17 mouse cellular contexts compared by ENCODE assay signal in the genomic region with DNA sequence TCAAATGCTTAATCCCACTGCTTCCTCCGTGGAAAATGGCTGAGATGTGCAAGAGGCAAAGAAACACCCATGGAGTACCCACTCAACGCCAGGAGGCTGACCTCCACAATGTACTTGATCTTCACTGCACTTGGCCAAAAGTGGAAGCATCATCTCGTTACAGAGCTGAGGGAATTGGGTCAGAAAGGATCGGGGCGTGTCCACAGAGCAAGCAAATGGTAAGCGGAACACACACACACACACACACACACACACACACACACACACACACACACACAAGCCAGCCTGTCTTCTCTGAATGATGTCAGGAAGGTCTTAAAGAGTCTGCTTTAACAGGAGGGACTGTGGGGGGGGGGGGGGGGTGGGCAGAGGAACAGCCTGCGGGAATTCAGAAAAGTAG.
DNase-seq lines count a peak whose midpoint lies in the region; ATAC-seq lines count a peak whose summit lies in the region.
"Had no signal": no experiment of that assay in that cellular context is flagged by ENCODE, and none has a peak within 500 bp of the region (broad histone marks: within the 10 kb centered on the region; RNA-seq: fewer than 3 reads in every experiment).

No protein-coding gene starts in this region.

- no peak overlapping the region for H3K27ac ChIP-seq in heart, embryonic 10.5 days
- no peak overlapping the region for H3K27ac ChIP-seq in heart, embryonic 11.5 days (ENCODE audit: low read depth, low read length)
- peak overlapping the region; percentile 34; the same call in 1 of the 2 replicates for H3K27ac ChIP-seq in kidney, embryonic 16.5 days (ENCODE audit: low read length)
- H3K27ac ChIP-seq: embryonic facial prominence, embryonic 12.5 days; forebrain, embryonic 12.5 days; hindbrain, embryonic 15.5 days had no signal

- DNase-seq in heart, embryonic 10.5 days (ENCODE audit: low spot score): peak; percentile 36
- DNase-seq in kidney, adult 9 months: no peak
- peak; percentile 61 for DNase-seq in retina, postnatal 1 day
- no peak for DNase-seq in retina, embryonic 14.5 days (ENCODE audit: low spot score)
- DNase-seq: adrenal gland, postnatal 14 days; cerebellum, adult 9-10 months; cerebellum, postnatal 25 days; forebrain, postnatal 0 days; gastrocnemius, postnatal 14 days had no signal

- H3K9me3 ChIP-seq in heart, embryonic 10.5 days: no peaks in the 10 kb centered on the region
- H3K9me3 ChIP-seq in heart, embryonic 11.5 days (replicated peaks; ENCODE audit: control insufficient read depth, low read length): no peaks in the 10 kb centered on the region
- no peaks in the 10 kb centered on the region for H3K9me3 ChIP-seq in kidney, embryonic 16.5 days (ENCODE audit: low read length)
- H3K9me3 ChIP-seq: embryonic facial prominence, embryonic 12.5 days; forebrain, embryonic 12.5 days; heart, embryonic 12.5 days; hindbrain, embryonic 15.5 days had no signal

- H3K27me3 ChIP-seq in heart, embryonic 10.5 days (ENCODE audit: insufficient read depth, poor library complexity, severe bottlenecking): 0 out of 2 replicates have a peak, but pooled peaks cover 3% of the 10 kb centered on the region
- no peaks in the 10 kb centered on the region for H3K27me3 ChIP-seq in heart, embryonic 11.5 days (ENCODE audit: control insufficient read depth, insufficient read depth, low read length)
- H3K27me3 ChIP-seq in kidney, embryonic 16.5 days (ENCODE audit: insufficient read depth, low read length): no peaks in the 10 kb centered on the region
- H3K27me3 ChIP-seq: embryonic facial prominence, embryonic 12.5 days; heart, embryonic 12.5 days; hindbrain, embryonic 15.5 days; Patski had no signal

- H3K4me3 ChIP-seq in heart, embryonic 10.5 days: no peak overlapping the region
- no peak overlapping the region for H3K4me3 ChIP-seq in heart, embryonic 11.5 days (ENCODE audit: low read depth, low read length)
- H3K4me3 ChIP-seq in kidney, embryonic 16.5 days (ENCODE audit: low read length): no peak overlapping the region
- H3K4me3 ChIP-seq: embryonic facial prominence, embryonic 12.5 days; forebrain, embryonic 12.5 days; heart, embryonic 12.5 days; hindbrain, embryonic 15.5 days had no signal

- H3K9ac ChIP-seq in heart, embryonic 11.5 days (ENCODE audit: low read depth, low read length): no peak overlapping the region
- H3K9ac ChIP-seq in kidney, embryonic 16.5 days (replicated peaks; ENCODE audit: low read length): no peak overlapping the region
- H3K9ac ChIP-seq: embryonic facial prominence, embryonic 12.5 days; forebrain, embryonic 12.5 days; forebrain, postnatal 0 days; heart, embryonic 12.5 days; hindbrain, embryonic 15.5 days had no signal

- H3K4me2 ChIP-seq in heart, embryonic 11.5 days: no peak overlapping the region
- H3K4me2 ChIP-seq in kidney, embryonic 16.5 days (replicated peaks; ENCODE audit: low read depth, low read length): no peak overlapping the region
- H3K4me2 ChIP-seq: embryonic facial prominence, embryonic 12.5 days; forebrain, embryonic 12.5 days; heart, embryonic 12.5 days; hindbrain, embryonic 15.5 days had no signal

- WGBS in heart, embryonic 10.5 days: 74% methylated on average over 6 of the region's 7 CpGs
- WGBS in heart, embryonic 11.5 days (ENCODE audit: insufficient replicate concordance): 82% methylated on average over 7 of the region's 7 CpGs
- WGBS in kidney, embryonic 16.5 days: 70% methylated on average over 7 of the region's 7 CpGs

- no peak for ATAC-seq in heart, embryonic 11.5 days (replicated peaks; ENCODE audit: insufficient number of reproducible peaks, low FRiP score, low TSS enrichment)
- no peak for ATAC-seq in kidney, embryonic 16.5 days (ENCODE audit: low FRiP score, low TSS enrichment)
- ATAC-seq: activated CD4-positive, CD25-positive, alpha-beta regulatory T cell, adult 4 months; forebrain, postnatal 0 days; Patski had no signal

- H3K36me3 ChIP-seq in heart, embryonic 10.5 days: no peaks in the 10 kb centered on the region
- no peaks in the 10 kb centered on the region for H3K36me3 ChIP-seq in heart, embryonic 11.5 days (ENCODE audit: control insufficient read depth, insufficient read depth, low read length)
- no peaks in the 10 kb centered on the region for H3K36me3 ChIP-seq in kidney, embryonic 16.5 days (ENCODE audit: insufficient read depth, low read length)
- H3K36me3 ChIP-seq: embryonic facial prominence, embryonic 12.5 days; forebrain, embryonic 12.5 days; heart, embryonic 12.5 days; hindbrain, embryonic 15.5 days had no signal

- H3K4me1 ChIP-seq in heart, embryonic 10.5 days: peaks cover 23% of the 10 kb centered on the region
- peaks cover 4% of the 10 kb centered on the region; the same call in 1 of the 2 replicates for H3K4me1 ChIP-seq in heart, embryonic 11.5 days (ENCODE audit: control insufficient read depth, insufficient read depth, low read length)
- peaks cover 5% of the 10 kb centered on the region; the same call in 1 of the 2 replicates for H3K4me1 ChIP-seq in kidney, embryonic 16.5 days (ENCODE audit: insufficient read depth, low read length)

Comparison
In these comparisons a context has a peak if more than half of its experiments do, and no peak if none do; other contexts are left out.
1. DNase-seq: peak in heart, embryonic 10.5 days (single experiment) and retina, postnatal 1 day (single experiment); none in kidney, adult 9 months (single experiment) and retina, embryonic 14.5 days (single experiment).